Mouse (Mus musculus) spleen, postnatal 10 days (tissue): Measurements from ENCODE around the gene Tjap1.

ENCODE experiments used
- DNase-seq, 2 experiments: peaks; one replicate each; pipeline ENCODE4 v3.0.0; 2021 to 2022; ENCODE audit warnings: low spot score in 2 of 2

The Tjap1 gene

DNA sequence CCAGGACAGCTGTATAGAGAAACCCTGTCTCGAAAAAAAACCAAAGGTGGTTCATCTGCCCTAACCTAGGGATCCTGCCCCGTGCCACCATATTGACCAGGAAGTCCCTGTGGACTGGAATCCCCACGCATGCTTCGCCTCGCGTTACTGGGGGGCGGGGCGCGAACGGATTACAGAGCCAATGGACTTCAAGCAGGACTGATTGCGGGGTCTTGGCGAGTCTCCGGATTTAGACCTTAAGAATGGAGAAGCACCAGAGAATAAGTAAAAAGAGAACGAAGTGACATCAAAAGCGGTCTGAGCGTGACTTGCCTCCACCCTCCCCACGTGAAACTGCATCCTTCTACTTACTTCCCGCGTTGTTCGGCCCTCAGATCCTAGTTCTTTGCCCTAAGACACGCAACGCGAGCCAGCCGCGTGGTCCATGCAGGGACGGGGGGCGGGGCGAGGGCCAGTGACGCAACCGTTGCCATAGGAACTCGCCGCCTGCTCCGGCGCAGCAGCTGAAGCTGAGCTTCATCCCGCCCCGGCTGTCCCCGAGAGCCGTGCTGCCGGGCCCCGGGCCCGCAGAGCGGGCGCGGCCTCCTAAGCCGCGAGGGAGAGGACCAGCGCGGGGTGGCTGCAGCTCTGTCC is 29.3 kb downstream of the Tjap1 start, which contains the start of gene Lrrc73:
Gene Lrrc73 (plus strand): TSS at position 80 of the 633 bp plus-strand sequence.
- DNase-seq = peak; percentile 84 to 93

DNA sequence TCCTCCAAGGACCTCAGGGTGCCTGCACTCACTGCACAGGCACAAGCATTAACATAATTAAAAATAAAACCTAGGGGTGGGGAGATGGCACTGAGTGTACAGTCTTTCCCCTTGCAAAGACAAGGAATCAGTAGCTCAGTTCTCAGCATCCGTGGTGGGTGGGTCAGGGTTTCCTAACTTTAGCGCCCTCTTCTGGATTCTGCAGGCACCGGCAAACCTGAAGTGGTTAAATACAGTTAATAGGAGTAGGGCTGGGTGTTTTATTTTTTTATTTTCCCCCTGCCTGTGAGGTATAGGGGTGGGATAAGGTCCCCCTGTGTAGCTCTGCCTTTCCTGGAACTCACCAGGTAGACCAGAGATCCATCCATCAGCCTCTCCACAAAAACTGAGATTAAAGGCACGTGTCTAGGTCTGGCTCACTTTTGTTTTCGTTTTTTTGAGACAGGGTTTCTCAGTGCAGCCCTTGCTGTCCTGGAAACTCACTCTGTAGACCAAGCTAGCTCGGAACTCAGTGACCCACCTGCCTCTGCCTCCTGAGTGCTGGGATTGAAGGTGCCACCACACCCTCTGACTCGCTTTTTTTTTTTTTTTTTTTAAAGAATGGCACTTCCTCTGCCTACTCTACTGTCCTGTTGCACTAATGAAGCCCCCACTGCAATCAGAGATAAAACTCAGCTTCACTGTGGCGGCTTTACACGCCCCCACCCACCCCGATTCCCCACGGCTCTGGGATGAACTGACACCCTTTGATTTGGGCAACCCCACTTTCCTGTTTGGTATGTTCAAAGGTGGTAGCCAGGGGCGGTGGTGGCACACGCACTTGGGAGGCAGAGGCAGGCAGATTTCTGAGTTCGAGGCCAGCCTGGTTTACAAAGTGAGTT is 30.0 kb downstream of the Tjap1 start:
- peak in 1 of 2 experiments; percentile 62 for DNase-seq

DNA sequence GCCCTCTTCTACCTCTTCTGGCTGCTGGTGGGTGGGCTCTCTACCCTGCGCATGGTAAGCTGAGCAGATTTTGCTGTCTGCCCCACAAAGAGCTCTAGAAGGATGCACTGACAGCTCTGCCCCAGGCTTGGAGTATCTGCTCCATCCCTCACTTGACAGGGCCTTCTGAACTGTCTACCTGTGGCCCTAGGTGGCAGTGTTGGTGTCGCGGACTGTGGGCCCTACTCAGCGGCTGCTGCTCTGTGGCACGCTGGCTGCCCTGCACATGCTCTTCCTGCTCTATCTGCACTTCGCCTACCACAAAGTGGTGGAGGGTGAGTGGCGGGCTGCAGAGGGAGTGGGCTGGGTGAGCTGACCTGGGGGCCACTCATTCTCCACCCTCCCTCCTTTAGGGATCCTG is 31.7 kb downstream of the Tjap1 start:
- no peak for DNase-seq

DNA sequence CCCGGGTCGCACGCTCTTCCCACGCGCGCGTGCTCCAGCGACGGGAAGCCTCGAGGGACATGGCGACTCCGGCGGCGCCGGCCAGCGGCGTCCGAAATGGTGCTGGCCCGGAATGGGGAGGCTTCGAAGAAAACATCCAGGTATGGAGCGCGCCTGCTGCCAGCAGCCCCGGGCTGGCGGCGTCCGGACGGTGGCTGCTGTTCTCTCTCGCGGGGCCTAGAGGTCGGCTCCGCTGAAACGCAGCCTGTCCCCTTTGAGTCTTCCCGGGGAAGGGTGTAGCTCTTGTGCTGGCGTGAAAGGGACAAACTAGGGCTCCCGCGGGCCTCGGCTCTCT is 34.7 kb downstream of the Tjap1 start:
- DNase-seq = no peak

DNA sequence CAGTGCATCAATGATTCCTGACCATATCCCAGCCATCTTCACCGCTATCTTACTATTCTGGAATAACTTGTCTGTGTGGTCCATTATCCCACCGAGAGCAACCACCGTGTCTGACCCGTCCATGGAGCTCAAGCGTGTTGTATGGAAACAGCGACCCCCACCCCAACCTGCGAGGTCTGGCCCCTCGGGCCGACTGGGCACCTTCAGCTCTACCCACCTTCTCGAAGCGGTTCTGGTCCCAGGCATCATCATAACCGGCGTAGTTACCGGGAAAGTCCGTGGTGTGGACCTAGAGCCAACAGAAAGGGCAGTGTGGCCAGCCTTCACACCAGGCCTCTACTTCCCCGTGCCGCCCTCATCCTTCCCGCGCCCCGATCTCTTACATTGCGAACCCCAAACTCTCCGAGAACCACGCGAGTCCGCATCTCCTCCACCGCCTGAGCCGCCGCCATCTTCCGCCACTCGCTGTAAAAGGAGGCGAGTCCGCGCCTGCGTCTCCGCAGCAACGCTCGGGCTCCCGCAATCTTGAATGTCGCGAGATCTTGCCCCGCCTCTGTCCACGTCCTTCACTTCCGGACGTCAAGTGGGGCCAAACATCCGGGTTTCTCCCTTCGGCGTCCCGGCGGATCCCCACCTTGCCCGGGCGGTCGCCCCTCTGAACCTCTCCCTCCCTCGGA is 35.2 kb downstream of the Tjap1 start, which contains the start of the genes Polr1c and Yipf3:
Gene Polr1c (minus strand): TSS at position 543 of the 677 bp plus-strand sequence.
Gene Yipf3 (plus strand): TSS at position 569 of the 677 bp plus-strand sequence.
- peak; percentile 90 to 96 for DNase-seq

DNA sequence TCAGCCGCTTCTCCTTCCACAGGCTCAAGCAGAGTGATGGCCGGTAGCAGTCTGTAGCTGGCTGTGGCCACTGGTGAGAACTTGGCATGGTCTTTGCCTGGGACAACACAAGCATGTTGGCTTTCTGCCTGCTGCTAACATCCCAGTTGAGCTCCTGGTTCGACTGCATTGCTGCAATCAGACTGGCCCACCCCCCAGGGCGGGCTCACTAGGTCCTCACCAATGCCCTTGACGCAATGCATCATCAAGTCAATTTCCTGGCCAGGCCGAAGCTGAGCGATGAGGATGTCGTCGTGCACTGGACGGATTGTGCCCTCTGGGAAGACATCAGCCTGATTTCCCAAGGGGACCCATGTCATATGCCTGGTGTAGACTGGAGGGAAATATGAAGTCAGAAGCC is 38.2 kb downstream of the Tjap1 start:
- no peak for DNase-seq

DNA sequence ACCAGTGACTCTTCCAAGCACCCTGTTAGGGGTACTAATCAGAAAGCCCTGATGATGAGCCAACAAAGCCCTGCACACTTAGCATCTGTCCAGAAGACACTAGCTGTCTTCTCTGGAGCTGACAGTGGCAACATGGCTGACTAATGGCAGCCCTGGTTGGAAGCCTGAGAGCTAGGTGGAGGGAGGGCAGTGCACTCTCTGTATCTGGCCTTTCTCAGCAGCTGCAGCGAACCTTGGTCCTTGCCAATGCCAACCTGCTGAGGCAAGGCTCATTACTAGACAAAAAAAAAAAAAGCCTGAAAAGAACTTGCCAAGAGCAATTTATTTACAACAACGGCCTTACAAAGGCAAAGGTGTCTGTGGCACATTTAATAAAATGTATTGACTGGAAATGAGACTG is 39.2 kb downstream of the Tjap1 start:
- no peak for DNase-seq

DNA sequence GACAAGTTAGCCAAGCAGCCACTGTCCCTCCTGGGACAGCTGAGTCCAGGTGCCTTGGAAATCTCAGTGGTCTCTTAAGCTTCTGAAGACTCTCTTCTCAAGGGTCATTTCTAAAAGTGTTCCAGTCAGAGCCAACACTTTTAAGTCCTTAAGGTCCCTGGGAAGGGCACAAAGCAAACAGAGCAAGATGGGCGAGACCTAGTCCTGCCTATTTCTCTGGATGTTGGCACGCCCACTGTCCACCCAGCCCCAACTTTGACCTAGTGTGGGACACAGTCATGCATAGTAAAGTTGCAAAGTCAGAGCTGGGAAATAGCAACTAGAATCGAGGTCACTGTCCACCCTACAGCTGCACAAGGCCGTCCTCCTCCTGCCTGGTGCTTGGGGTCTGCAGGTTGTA is 39.8 kb downstream of the Tjap1 start:
- DNase-seq = no peak

DNA sequence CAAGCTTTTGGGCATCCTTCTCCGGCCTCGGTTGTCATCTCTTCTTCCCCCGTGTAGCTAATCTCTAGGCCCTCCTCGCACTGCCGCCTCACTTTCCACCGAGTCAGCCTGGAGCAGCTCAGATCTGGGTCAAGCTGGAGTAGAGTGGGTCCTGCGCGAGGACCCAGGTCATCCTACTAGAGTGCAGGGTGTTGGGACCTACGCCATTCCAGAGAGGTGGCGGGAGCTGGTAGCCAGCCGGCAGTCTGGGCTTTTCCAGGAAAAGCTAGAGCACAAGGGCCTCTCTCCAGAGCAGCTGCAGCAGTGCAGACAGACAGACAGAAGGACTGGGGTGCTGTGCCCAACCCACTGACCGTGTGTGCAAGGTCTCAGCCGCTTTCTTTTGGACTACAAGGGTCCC is 40.6 kb downstream of the Tjap1 start:
- DNase-seq = no peak

DNA sequence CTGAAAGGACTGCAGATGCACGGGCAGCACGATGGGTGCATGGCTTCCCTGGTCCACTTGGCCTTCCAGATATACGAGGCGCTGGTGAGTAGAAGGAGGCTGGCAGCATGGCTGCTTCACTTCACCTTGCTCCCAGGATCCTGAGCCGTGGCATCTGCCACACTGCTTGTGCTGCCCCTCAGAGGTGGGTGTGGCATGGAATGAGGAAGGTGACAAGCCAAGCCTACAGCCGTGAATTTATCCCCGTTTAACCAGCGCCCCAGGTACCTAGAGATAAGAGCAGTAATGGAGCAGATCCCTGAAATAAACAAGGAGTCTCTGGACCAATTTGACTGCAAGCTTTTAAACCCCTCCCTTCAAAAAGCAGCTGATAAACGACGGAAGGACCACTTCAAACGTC is 41.4 kb downstream of the Tjap1 start:
- DNase-seq = no peak

DNA sequence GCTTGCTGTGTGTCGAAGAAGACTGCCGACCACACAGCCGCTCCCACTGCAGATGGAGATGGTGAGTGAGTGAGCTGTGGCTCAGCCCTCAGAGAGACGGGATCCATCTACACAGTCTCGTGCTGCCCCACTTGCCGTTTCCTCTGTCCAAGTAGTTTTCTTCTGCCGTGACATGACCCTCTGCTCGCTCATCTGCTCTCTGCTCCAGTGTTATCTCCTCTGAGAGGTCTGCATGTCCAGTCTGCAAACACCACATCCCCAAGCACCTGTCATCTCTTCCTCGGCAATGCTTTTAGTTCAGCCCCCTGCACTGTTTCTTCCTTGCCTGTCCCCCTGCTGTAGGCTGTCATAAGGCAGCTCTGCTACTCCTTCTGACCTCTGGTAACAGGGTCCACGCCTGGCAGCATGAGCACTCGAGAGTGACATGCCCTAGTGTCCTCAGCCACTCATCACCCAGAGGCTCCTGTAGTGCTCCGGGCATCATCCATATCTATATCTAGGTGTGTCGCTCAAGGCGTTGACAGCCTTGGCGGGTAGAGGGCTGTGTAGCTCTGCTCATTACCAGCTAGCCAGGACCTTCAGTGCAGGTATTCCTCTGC is 43.2 kb downstream of the Tjap1 start:
- DNase-seq = no peak

DNA sequence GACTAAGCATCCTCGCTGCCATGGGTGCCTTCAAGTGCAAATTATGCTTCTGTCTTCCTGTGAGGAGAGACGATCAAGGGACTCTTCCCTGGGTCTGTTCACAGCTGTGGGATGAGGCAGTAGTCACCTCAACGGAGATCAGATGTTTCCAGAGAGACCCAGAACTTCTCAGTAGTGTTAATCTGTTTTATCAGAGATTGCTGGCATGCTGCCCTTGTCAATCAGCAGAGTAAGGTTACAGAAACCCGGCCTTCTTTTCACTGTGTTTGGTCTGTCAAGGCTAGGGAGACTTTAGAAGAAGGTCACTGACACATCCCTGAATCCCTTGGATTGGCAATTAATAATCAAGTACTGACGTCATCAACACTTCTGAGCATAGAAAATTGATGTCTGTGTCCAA is 45.3 kb downstream of the Tjap1 start:
- no peak for DNase-seq

DNA sequence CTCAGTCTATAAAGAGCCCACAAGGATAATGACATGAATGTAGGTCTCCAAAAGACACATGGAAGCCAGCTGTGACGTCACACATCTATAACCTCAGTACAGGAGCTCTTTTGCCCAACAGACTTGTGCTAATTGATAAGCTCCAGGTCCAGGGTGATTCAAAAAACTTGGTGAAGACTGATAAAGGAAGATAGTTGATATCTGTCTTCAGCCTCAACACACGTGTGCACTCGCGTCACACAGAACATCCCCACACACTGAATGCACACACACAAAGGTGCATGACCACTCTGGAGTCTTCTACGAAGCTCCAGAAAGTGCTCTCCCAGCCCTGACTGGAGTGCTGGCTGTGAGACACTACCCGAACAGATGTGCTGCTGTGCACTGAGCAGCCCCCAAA is 45.7 kb downstream of the Tjap1 start:
- DNase-seq = no peak

DNA sequence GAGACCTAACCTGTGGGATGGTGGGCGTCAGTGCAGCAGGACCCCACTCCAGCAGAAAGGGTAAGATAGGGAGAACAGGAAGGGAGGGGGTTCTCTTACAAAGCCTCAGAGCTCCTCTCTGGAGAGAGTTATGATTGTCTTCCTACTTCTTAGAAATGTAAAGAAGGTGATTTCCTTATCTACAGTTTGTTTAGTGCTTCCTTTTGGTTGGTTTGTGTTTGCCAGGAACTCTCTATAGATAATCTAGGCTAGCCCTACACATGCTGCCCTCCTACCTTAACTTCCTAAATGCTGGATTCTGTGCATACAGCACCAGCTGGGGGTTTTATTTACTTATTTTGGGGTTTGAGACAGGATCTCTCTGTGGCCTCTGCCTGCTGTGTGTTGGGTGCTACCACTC is 46.8 kb downstream of the Tjap1 start:
- no peak for DNase-seq

DNA sequence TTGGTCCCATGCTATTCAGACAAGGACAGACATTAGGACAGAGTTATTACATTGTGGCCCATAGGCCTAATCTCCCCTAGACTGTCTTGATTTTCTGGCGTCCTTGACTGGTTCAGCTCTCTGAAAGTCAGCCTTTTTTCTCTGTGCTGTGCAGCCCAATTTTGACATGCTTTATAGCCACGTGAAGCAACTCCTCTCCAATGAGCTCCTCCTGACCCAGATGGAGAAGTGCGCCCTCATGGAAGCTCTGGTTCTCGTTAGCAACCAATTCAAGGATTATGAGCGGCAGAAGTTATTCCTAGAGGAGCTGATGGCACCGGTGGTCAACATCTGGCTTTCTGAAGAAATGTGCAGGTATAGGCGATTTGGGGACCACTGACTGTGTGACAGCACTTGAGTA is 55.2 kb downstream of the Tjap1 start:
- no peak for DNase-seq

DNA sequence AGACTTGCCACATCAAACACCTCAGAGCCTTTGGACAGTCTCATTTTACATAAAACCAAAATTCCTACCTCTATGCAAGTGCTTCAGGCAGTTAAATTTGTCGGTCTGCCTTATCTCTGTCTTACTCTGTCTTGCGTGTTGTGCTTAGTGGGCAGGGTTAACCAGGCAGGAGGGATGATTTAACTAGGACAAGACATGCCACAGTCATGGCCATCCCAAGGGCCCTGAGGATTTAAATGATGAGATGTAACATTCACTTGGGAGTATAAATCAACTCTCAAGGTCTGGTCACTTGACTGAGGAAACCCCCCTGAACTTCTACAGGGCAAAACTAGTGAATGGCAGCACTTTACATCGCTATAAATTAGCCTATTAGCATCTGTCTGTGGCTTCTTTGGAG is 61.2 kb downstream of the Tjap1 start:
- no peak for DNase-seq

DNA sequence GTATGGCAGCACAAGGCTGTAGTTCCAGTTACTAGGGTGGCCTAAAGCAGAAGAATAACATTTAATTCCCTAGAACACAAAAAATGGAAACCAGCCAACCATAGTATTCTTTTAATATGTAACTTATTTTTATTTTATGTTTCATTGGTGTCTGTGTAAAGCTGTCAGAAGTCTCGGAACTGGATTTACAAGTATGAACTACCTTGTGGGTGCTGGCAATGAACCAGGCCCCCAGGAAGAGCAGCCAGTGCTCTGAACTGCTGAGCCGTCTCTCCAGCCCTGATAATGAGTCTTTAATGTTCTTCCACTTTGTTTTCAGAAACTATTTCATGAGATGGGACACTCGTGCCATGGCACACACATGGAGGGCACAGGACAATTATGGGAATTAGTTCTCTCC is 72.3 kb downstream of the Tjap1 start:
- no peak for DNase-seq
